Mouse (Mus musculus): ENCODE results near the gene Bckdhb. TPM values are rescaled to one million over a fixed set of nuclear protein-coding genes. Genes with fewer than 3 reads are reported as not detected.
A peak's percentile ranks its signal among the peaks of the same experiment; 100 is the strongest.

Gene Bckdhb
- polyA plus RNA-seq, 1 experiment, result 21.9 TPM

DNA sequence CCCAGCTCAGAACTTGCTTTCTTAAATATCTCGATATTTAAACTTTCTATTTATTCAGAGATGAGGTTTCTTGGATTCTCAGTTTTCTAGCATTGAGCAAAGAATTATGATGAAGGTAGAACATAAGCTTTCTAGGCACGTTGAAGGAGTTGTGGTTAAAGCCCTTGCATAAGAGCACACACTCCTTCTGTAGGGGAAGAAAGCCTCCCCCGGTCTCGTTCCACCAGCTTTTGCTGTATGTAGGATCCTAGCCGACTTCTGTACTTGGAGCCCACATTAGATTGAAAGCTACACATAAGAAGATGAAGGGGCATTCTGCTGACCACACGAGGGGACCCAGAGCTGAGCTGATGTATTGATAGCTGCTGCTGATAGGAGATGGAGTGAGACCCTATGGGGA lies 106.5 kb downstream of the Bckdhb start:
- TF ChIP-seq CTCF (IDR thresholded peaks at IDR 0.05; ENCODE audit: borderline replicate concordance, extremely low read depth, insufficient read depth, insufficient read length) (no peak), POLR2A (IDR thresholded peaks at IDR 0.05; ENCODE audit: borderline replicate concordance, extremely low read depth, insufficient read depth, insufficient read length, poor library complexity, severe bottlenecking) (no peak)
- no peak for DNase-seq (ENCODE audit: low read depth)

DNA sequence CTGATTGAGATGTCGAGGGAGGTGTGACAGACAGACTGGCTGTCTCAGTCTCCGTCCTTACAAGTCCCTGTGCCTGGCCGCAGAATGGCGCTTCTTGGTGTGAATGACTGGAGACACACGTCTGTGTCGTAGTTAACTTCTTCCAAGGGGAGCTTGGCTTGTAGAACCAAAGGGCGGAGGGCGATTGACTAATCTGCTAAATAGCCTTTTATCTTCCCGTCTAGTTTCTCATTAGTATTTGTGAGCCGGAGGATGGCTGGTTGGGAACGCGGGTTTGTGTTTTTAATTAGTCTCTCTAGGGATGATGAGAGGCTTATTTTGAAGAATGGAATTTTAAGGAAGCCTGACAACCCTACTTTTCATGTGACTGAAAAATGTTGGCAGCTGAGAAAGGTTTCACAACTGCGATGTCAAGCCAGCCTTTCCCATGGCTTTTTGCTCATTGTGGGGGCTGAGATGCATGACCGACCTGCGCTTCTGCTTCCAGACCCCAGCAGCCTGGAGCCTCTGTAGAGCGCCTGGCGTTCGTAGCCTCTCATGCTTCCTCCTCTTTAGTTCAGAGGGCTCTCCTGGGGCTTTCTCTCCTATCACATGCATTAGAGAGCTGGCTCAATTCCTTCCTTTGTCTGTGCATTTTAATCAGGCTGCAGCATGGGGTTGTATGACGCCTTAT lies 107.9 kb downstream of the Bckdhb start:
- DNase-seq (ENCODE audit: low read depth), result peak; percentile 95
- no peak for TF ChIP-seq CTCF (IDR thresholded peaks at IDR 0.05; ENCODE audit: borderline replicate concordance, extremely low read depth, insufficient read depth, insufficient read length)
- TF ChIP-seq POLR2A (IDR thresholded peaks at IDR 0.05; ENCODE audit: borderline replicate concordance, extremely low read depth, insufficient read depth, insufficient read length, poor library complexity, severe bottlenecking), result no peak

DNA sequence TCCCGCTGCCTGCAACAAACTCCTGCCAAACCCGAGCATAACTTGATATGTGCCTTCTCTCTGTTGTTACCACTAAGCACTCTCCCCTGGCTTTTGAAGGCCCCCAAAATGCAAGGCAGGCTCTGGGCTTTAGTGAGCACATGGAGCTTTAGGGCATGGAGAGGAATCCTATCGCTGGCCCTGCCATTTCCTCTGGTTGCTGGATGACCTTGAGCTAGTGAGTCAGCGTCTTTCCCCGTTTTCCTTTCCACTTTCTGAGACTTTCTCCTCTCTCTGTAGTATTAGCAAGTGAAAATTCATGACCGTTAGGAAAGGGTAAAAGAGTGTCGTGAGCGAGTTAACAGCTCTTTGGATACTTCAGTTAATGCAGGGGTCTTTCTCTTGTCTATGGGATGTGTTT lies 111.1 kb downstream of the Bckdhb start:
- no peak for DNase-seq (ENCODE audit: low read depth)
- TF ChIP-seq POLR2A (IDR thresholded peaks at IDR 0.05; ENCODE audit: borderline replicate concordance, extremely low read depth, insufficient read depth, insufficient read length, poor library complexity, severe bottlenecking) (no peak), CTCF (IDR thresholded peaks at IDR 0.05; ENCODE audit: borderline replicate concordance, extremely low read depth, insufficient read depth, insufficient read length) (no peak)

DNA sequence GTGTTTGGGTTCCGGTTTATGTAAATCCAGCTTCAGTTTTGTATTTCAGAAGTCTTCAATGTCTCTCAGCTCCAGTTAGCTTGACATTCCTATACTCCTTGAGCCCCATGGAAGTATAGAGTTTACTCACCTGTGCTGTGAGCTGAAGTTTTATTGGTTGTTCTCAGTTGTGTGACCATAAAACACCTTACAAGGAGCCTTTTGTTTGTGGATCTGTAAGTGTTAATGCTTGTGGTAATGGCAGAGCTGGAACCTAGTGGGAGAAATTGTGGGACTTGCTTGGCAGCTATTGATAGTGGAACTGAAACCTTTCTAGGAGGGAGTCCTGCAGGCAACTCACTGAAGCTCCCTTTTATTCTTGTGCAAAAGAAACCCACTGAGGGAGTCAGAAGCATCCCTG lies 112.3 kb downstream of the Bckdhb start:
- no peak for DNase-seq (ENCODE audit: low read depth)
- TF ChIP-seq CTCF (IDR thresholded peaks at IDR 0.05; ENCODE audit: borderline replicate concordance, extremely low read depth, insufficient read depth, insufficient read length), result no peak
- TF ChIP-seq POLR2A (IDR thresholded peaks at IDR 0.05; ENCODE audit: borderline replicate concordance, extremely low read depth, insufficient read depth, insufficient read length, poor library complexity, severe bottlenecking), result no peak

DNA sequence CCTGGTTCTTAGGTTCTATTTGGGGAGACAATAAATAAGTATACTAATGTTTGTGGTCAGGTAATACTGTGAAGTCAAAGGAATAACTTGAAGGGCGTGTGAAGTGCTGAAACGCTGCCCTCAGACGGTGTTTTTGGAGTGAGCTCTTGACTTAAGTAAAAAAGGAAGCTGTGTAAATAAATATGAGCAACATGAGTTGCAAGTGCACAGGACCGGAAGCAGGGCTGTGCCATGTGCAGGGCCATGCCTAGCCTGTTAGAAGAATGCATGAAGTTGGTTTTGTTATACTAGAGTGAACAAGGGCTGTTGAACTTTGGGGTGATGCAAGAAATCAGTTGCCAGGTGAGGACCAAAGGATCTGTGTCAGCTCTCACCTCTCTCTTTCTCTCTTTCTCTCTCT lies 114.0 kb downstream of the Bckdhb start:
- no peak for DNase-seq (ENCODE audit: low read depth)
- TF ChIP-seq POLR2A (IDR thresholded peaks at IDR 0.05; ENCODE audit: borderline replicate concordance, extremely low read depth, insufficient read depth, insufficient read length, poor library complexity, severe bottlenecking) (no peak), CTCF (IDR thresholded peaks at IDR 0.05; ENCODE audit: borderline replicate concordance, extremely low read depth, insufficient read depth, insufficient read length) (no peak)

DNA sequence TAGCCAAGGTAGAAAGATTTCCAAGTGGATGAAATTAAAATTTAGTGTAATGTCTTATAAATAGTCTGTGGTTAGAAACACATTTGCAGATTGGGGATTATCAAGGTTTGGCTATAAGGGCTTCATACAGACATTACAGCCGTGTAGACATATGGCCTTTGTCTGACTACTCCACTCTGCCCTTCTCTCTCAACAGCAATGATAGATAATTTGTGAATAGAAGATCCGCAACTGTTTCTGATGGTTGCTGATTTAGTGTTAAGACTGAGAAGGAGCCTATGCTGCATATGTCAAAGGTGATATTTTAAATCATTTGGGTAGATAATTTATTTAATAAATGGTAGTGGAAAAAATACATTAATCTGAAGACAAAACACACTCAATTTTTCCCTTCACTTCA lies 115.4 kb downstream of the Bckdhb start:
- TF ChIP-seq POLR2A (IDR thresholded peaks at IDR 0.05; ENCODE audit: borderline replicate concordance, extremely low read depth, insufficient read depth, insufficient read length, poor library complexity, severe bottlenecking) (no peak), CTCF (IDR thresholded peaks at IDR 0.05; ENCODE audit: borderline replicate concordance, extremely low read depth, insufficient read depth, insufficient read length) (no peak)
- no peak for DNase-seq (ENCODE audit: low read depth)

DNA sequence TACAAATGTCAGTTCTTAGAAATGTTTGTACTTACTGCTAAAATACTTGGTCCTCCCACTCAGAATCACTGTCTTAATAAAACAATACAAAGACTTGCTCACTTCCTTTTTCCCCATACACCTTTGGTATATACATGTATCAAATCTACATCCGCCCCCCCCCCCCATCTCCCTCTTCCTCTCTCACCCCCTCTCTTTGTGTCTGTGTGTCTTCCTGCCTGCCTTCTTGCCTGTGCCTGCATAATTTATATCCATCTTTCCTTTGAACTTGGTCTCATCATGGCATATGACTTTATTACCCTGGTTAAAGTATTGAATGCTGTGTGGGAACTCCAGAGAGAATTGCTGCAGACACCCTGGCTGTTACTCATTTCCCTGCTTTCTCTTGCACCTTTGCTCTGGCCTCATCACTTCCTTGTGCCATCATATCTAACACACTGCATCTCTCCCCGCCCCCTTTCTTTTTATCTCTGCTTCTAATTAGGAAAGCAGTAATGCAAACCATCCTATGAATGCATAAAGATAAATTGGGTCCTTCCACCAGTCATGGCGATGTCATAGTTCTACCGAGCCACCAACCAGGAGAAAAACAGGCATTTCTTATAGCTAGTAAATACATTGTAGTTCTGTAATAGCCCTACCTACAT lies 116.8 kb downstream of the Bckdhb start:
- TF ChIP-seq POLR2A (IDR thresholded peaks at IDR 0.05; ENCODE audit: borderline replicate concordance, extremely low read depth, insufficient read depth, insufficient read length, poor library complexity, severe bottlenecking), result no peak
- TF ChIP-seq CTCF (IDR thresholded peaks at IDR 0.05; ENCODE audit: borderline replicate concordance, extremely low read depth, insufficient read depth, insufficient read length), result no peak
- DNase-seq (ENCODE audit: low read depth), result no peak

DNA sequence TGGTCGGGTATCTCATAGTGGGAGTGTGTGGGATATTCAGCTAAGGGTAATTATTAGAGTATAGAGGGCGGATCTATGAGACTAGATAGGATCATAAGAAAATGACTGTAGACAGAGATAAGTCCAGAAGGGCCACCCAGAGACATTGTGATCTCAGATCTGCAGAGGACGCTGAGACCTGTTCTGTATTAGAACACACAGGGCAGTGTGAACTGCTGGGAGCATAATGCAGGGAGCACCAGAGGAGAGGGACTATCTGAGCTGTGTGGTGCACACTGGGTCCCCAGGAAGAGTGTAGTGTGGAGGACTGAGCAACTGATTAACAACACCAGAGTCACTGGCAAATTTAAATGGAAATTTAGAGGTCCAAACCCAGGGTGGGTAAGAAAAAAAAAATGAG lies 117.6 kb downstream of the Bckdhb start:
- TF ChIP-seq CTCF (IDR thresholded peaks at IDR 0.05; ENCODE audit: borderline replicate concordance, extremely low read depth, insufficient read depth, insufficient read length) (no peak), POLR2A (IDR thresholded peaks at IDR 0.05; ENCODE audit: borderline replicate concordance, extremely low read depth, insufficient read depth, insufficient read length, poor library complexity, severe bottlenecking) (no peak)
- no peak for DNase-seq (ENCODE audit: low read depth)

DNA sequence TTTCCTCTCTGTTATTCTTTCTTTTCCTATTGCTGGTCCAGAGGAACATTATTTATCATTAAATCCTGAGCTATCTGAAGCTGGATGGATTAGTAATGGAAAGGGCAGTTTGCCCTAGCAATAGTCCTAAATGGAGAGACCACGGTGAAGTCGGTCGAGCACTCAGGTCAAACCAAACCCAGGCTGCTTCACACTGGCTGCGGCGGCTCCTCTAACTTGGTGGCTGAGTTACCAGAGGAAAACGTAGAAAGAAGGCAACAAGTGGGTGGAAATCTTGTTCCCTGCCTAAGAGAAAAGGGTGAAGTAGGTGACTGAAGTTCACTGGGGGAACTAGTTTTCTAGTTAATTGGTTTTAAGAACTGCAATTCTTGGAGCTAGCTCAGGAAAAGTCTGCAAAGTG lies 119.2 kb downstream of the Bckdhb start:
- TF ChIP-seq CTCF (IDR thresholded peaks at IDR 0.05; ENCODE audit: borderline replicate concordance, extremely low read depth, insufficient read depth, insufficient read length) (no peak), POLR2A (IDR thresholded peaks at IDR 0.05; ENCODE audit: borderline replicate concordance, extremely low read depth, insufficient read depth, insufficient read length, poor library complexity, severe bottlenecking) (no peak)
- DNase-seq (ENCODE audit: low read depth), result no peak

DNA sequence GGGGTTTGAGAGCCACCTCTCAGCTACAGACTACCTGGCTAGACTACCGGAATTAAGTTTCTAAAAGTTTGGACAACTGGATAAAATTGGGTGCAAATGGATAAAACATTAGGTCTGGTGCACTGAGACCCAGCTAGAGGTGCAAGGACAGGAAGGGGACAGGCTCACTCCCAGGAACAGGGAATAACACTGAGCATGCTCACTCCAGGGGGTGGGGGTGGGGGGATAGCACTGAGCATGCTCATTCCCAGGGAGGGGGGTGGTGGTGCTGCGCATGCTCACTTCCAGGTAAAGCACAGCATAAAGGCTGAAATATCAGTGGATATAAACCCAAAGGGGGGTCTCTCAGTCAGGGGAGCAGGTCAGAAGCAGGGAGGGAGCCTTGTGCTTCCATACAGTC lies 120.7 kb downstream of the Bckdhb start:
- DNase-seq (ENCODE audit: low read depth), result no peak
- no peak for TF ChIP-seq POLR2A (IDR thresholded peaks at IDR 0.05; ENCODE audit: borderline replicate concordance, extremely low read depth, insufficient read depth, insufficient read length, poor library complexity, severe bottlenecking)
- TF ChIP-seq CTCF (IDR thresholded peaks at IDR 0.05; ENCODE audit: borderline replicate concordance, extremely low read depth, insufficient read depth, insufficient read length), result no peak

DNA sequence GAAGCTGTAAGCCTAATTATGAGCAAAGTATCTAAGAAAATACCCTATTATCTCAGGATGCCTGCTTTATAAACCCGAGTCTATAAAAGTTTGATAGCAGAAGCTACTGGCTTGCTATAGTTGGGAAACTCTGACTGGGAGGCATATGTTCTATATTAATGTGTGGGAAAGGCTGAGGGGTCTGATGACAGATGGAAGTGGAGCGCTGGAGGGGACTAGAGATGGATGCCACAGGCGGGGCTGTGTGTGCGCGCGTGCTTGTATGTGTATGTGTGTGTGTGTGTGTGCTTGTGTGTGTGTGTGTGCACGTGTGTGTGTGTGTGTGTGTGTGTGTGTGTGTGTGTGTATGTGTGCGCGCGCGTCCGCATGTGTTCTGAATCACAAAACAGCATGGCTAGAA lies 121.4 kb downstream of the Bckdhb start:
- TF ChIP-seq POLR2A (IDR thresholded peaks at IDR 0.05; ENCODE audit: borderline replicate concordance, extremely low read depth, insufficient read depth, insufficient read length, poor library complexity, severe bottlenecking), result no peak
- no peak for TF ChIP-seq CTCF (IDR thresholded peaks at IDR 0.05; ENCODE audit: borderline replicate concordance, extremely low read depth, insufficient read depth, insufficient read length)
- peak; percentile 67 for DNase-seq (ENCODE audit: low read depth)

DNA sequence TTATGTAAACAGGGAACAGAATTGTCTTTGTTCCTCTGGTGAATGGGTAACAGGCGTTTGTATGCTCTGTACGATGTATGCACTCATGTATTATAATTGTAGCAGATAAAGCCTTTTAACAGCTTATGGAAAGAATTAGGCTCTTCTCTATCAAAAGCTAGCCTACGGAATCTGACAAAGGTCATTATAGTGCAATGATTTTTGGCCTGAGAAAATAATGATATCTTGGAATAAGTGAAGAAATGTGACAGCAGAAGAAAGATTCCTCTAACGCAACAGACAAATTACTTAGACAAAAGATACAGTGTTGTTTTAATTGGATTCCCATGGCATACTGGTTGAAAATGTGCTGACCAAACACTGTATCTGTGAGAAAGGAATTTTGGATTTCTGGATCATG lies 122.0 kb downstream of the Bckdhb start:
- TF ChIP-seq POLR2A (IDR thresholded peaks at IDR 0.05; ENCODE audit: borderline replicate concordance, extremely low read depth, insufficient read depth, insufficient read length, poor library complexity, severe bottlenecking) (no peak), CTCF (IDR thresholded peaks at IDR 0.05; ENCODE audit: borderline replicate concordance, extremely low read depth, insufficient read depth, insufficient read length) (no peak)
- no peak for DNase-seq (ENCODE audit: low read depth)
